Mouse (Mus musculus) CH12.LX (cell line): ENCODE measurements around the gene Aldh3b2. TPM values are rescaled to one million over a fixed set of nuclear protein-coding genes. Genes with fewer than 3 reads are reported as not detected.

ENCODE experiments used
- DNase-seq: peaks from one replicate; pipeline ENCODE4 v3.0.0-alpha.2; 2013; ENCODE audit errors: extremely low read depth
- H3K27ac ChIP-seq: 2 replicates; pipeline ENCODE4 v1.5.1; 2012; ENCODE audit warnings: low read depth, mild to moderate bottlenecking, control low read depth, moderate library complexity; ENCODE audit not compliant: insufficient read depth
- H3K27me3 ChIP-seq: replicated peaks from 2 replicates; pipeline ENCODE3; 2012; ENCODE audit warnings: inconsistent platforms
- H3K36me3 ChIP-seq, 2 experiments: replicated peaks in 1 of 2; 2 replicates each; pipeline versions ENCODE3 to v1.6.1; 2012; ENCODE audit warnings: inconsistent platforms in 1 of 2, low read length in 1 of 2, mild to moderate bottlenecking in 1 of 2, mixed read lengths in 1 of 2, moderate library complexity in 1 of 2; ENCODE audit not compliant: control insufficient read depth in 1 of 2, insufficient read depth in 1 of 2
- H3K4me1 ChIP-seq, 2 experiments: 2 replicates each; pipeline ENCODE4 v1.6.1; 2012; ENCODE audit warnings: inconsistent platforms in 1 of 2, moderate library complexity in 1 of 2; ENCODE audit not compliant: insufficient read depth in 2 of 2, control insufficient read depth in 1 of 2
- H3K4me2 ChIP-seq: 2 replicates; pipeline ENCODE4 v1.6.1; 2012; ENCODE audit warnings: low read depth, mild to moderate bottlenecking, control low read depth; ENCODE audit not compliant: poor library complexity, insufficient read depth, severe bottlenecking
- H3K4me3 ChIP-seq, 3 experiments: fragments of 150-350 bp in 1 of 3; sonication (generic) in 1 of 3; replicated peaks in 1 of 3; 2 replicates each; pipeline versions ENCODE3 to v1.5.1; 2011 to 2012; ENCODE audit warnings: low read depth in 2 of 3, low read length in 2 of 3, mild to moderate bottlenecking in 2 of 3, moderate library complexity in 2 of 3, control low read depth in 1 of 3, improper control_type of control experiment in 1 of 3, inconsistent platforms in 1 of 3, mixed read lengths in 1 of 3; ENCODE audit not compliant: poor library complexity in 1 of 3
- H3K79me2 ChIP-seq: replicated peaks from 2 replicates; pipeline ENCODE4 v1.6.1; 2012; ENCODE audit warnings: mild to moderate bottlenecking, moderate library complexity; ENCODE audit not compliant: control insufficient read depth, poor library complexity, insufficient read depth, severe bottlenecking; ENCODE audit errors: extremely low read depth
- H3K9ac ChIP-seq: 2 replicates; pipeline ENCODE4 v1.6.1; 2012; ENCODE audit warnings: low read depth, mild to moderate bottlenecking, control low read depth, moderate library complexity; ENCODE audit not compliant: insufficient read depth
- H3K9me3 ChIP-seq: replicated peaks from 2 replicates; pipeline ENCODE3; 2012; ENCODE audit warnings: low read length, inconsistent platforms, mixed read lengths
- BHLHE40 ChIP-seq: IDR thresholded peaks from 2 replicates; pipeline ENCODE4 v1.6.1; 2011; ENCODE audit warnings: mild to moderate bottlenecking, low read depth, low read length, improper control_type of control experiment
- CHD2 ChIP-seq: IDR thresholded peaks from 2 replicates; pipeline ENCODE4 v1.6.1; 2011; ENCODE audit warnings: low read length, improper control_type of control experiment
- CTCF ChIP-seq, 2 experiments: IDR thresholded peaks in 1 of 2; conservative IDR thresholded peaks in 1 of 2; 2 replicates each; pipeline ENCODE4 v1.5.1; 2011 to 2012; ENCODE audit warnings: low read depth in 2 of 2, low read length in 2 of 2, improper control_type of control experiment in 1 of 2, inconsistent platforms in 1 of 2, mild to moderate bottlenecking in 1 of 2, moderate library complexity in 1 of 2
- E2F4 ChIP-seq: IDR thresholded peaks from 2 replicates; pipeline ENCODE4 v1.6.1; 2011; ENCODE audit warnings: low read depth, low read length, improper control_type of control experiment; ENCODE audit not compliant: insufficient replicate concordance
- ELF1 ChIP-seq: IDR thresholded peaks from 2 replicates; pipeline ENCODE4 v1.6.1; 2014; ENCODE audit warnings: low read depth, mild to moderate bottlenecking, inconsistent platforms, low read length, improper control_type of control experiment
- EP300 ChIP-seq: IDR thresholded peaks from 2 replicates; pipeline ENCODE4 v1.6.1; 2011; ENCODE audit warnings: low read length, improper control_type of control experiment
- ETS1 ChIP-seq: conservative IDR thresholded peaks from 2 replicates; pipeline ENCODE4 v1.6.1; 2012; ENCODE audit warnings: low read depth, mild to moderate bottlenecking, inconsistent platforms, low read length, improper control_type of control experiment, moderate library complexity
- GABPA ChIP-seq: IDR thresholded peaks from 2 replicates; pipeline ENCODE4 v1.6.1; 2012; ENCODE audit warnings: low read depth, low read length, improper control_type of control experiment, inconsistent platforms; ENCODE audit not compliant: insufficient replicate concordance
- HCFC1 ChIP-seq: IDR thresholded peaks from 2 replicates; pipeline ENCODE4 v1.6.1; 2012; ENCODE audit warnings: low read depth, mild to moderate bottlenecking, inconsistent platforms, low read length, improper control_type of control experiment
- IRF4 ChIP-seq: IDR thresholded peaks from 2 replicates; pipeline ENCODE4 v1.6.1; 2014; ENCODE audit warnings: low read depth, mild to moderate bottlenecking, inconsistent platforms, low read length, improper control_type of control experiment
- JUN ChIP-seq: IDR thresholded peaks from 2 replicates; pipeline ENCODE4 v1.6.1; 2011; ENCODE audit warnings: low read depth, mild to moderate bottlenecking, low read length, improper control_type of control experiment, moderate library complexity; ENCODE audit not compliant: insufficient read depth
- MAFK ChIP-seq: IDR thresholded peaks from 2 replicates; pipeline ENCODE4 v1.6.1; 2011; ENCODE audit warnings: low read length, improper control_type of control experiment; ENCODE audit not compliant: insufficient replicate concordance
- MAX ChIP-seq: IDR thresholded peaks from 2 replicates; pipeline ENCODE4 v1.6.1; 2011; ENCODE audit warnings: low read length, improper control_type of control experiment
- MAZ ChIP-seq: IDR thresholded peaks from 2 replicates; pipeline ENCODE4 v1.6.1; 2012; ENCODE audit warnings: low read depth, mild to moderate bottlenecking, inconsistent platforms, low read length, improper control_type of control experiment, moderate library complexity
- MEF2A ChIP-seq: IDR thresholded peaks from 2 replicates; pipeline ENCODE4 v1.6.1; 2014; ENCODE audit warnings: low read depth, mild to moderate bottlenecking, inconsistent platforms, low read length, improper control_type of control experiment, borderline replicate concordance
- MXI1 ChIP-seq: IDR thresholded peaks from 2 replicates; pipeline ENCODE4 v1.6.1; 2011; ENCODE audit warnings: mild to moderate bottlenecking, low read depth, low read length, improper control_type of control experiment
- MYC ChIP-seq: IDR thresholded peaks from 2 replicates; pipeline ENCODE4 v1.6.1; 2011; ENCODE audit warnings: low read depth, mild to moderate bottlenecking, improper control_type of control experiment, low read length
- NRF1 ChIP-seq: IDR thresholded peaks from 2 replicates; pipeline ENCODE4 v1.6.1; 2014; ENCODE audit warnings: low read depth, mild to moderate bottlenecking, inconsistent platforms, low read length, improper control_type of control experiment, moderate library complexity
- POLR2A ChIP-seq: IDR thresholded peaks from 2 replicates; pipeline ENCODE4 v1.6.1; 2011; ENCODE audit warnings: low read depth, mild to moderate bottlenecking, improper control_type of control experiment, low read length
- POLR2AphosphoS2 ChIP-seq: IDR thresholded peaks from 2 replicates; pipeline ENCODE4 v1.6.1; 2011; ENCODE audit warnings: low read depth, low read length, improper control_type of control experiment
- RAD21 ChIP-seq: IDR thresholded peaks from 2 replicates; pipeline ENCODE4 v1.6.1; 2011; ENCODE audit warnings: low read depth, mild to moderate bottlenecking, low read length, improper control_type of control experiment, moderate library complexity
- SIN3A ChIP-seq: IDR thresholded peaks from 2 replicates; pipeline ENCODE4 v1.6.1; 2012; ENCODE audit warnings: low read length, improper control_type of control experiment, inconsistent platforms
- SMC3 ChIP-seq: IDR thresholded peaks from 2 replicates; pipeline ENCODE4 v1.6.1; 2011; ENCODE audit warnings: low read depth, low read length, improper control_type of control experiment
- TCF12 ChIP-seq: IDR thresholded peaks from 2 replicates; pipeline ENCODE4 v1.6.1; 2014; ENCODE audit warnings: low read depth, mild to moderate bottlenecking, inconsistent platforms, low read length, improper control_type of control experiment
- UBTF ChIP-seq: IDR thresholded peaks from 2 replicates; pipeline ENCODE4 v1.6.1; 2012; ENCODE audit warnings: low read depth, mild to moderate bottlenecking, inconsistent platforms, low read length, improper control_type of control experiment, moderate library complexity
- USF1 ChIP-seq: IDR thresholded peaks from 2 replicates; pipeline ENCODE4 v1.6.1; 2014; ENCODE audit warnings: low read depth, mild to moderate bottlenecking, inconsistent platforms, low read length, improper control_type of control experiment
- ZC3H11A ChIP-seq: IDR thresholded peaks from 2 replicates; pipeline ENCODE4 v1.6.1; 2012; ENCODE audit warnings: low read depth, mild to moderate bottlenecking, inconsistent platforms, low read length, improper control_type of control experiment
- ZMIZ1 ChIP-seq: IDR thresholded peaks from 2 replicates; pipeline ENCODE4 v1.6.1; 2012; ENCODE audit warnings: low read depth, mild to moderate bottlenecking, inconsistent platforms, low read length, improper control_type of control experiment
- ZNF384 ChIP-seq: IDR thresholded peaks from 2 replicates; pipeline ENCODE4 v1.6.1; 2012; ENCODE audit warnings: low read depth, low read length, improper control_type of control experiment, inconsistent platforms
- dilution Hi-C: fragments of 300-500 bp; cut with MboI; formaldehyde crosslinking; loops from 2 replicates; pipeline ENCODE4 v1.14.3; 2020; ENCODE audit warnings: low sequenced_read_pairs; ENCODE audit not compliant: extremely low pct_unique_long_range_greater_than_20kb, extremely low pct_ligation_motif_present
- in situ Hi-C: fragments of 300-500 bp; cut with MboI; formaldehyde crosslinking; loops from 3 replicates; pipeline ENCODE4 v1.14.3; 2019; ENCODE audit warnings: low sequenced_read_pairs, low pct_ligation_motif_present, low pct_unique_long_range_greater_than_20kb, mixed read lengths
- polyA plus RNA-seq: library from polyadenylated mRNA; unstranded; fragments of >175 nt; gene quantifications from 2 replicates; pipeline ENCODE4 v1.2.1, GENCODE M21; 2012; ENCODE audit warnings: low read depth; ENCODE audit not compliant: insufficient read length
- total RNA-seq, 2 experiments: library from RNA; depleted of rRNA; stranded (reverse); fragments of 300-350 nt in 1 of 2; fragments of >200 nt in 1 of 2; gene quantifications; 2 replicates each; pipeline ENCODE4 v1.2.3; 2012 to 2014

Gene Aldh3b2
- total and polyA plus RNA-seq, 3 experiments: not detected

DNA sequence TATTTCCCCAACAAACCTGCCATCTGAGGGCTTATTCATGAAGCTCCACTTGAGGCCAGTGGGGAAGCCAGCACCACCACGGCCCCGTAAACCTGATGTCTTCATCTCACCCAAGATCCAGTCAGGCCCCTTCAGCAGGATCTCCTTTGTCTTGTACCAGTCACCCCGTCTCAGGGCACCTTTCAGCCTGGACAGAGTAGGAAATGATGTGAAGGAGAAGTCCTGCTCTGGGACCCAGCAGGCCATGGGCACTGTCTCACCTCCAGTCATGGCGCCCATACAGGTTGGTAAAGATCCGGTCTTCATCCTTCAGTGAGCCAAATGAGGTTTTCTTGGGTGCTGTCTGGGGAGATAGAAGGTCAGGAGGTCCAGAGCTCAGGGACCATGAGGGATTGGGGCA is 39.0 kb downstream of the Aldh3b2 start:
- Histone ChIP-seq H3K79me2 (peaks cover 8% of the 10 kb centered on the region; the same call in 1 of the 2 replicates), H3K36me3 (peaks cover 45 to 52% of the 10 kb centered on the region in 2 experiments), H3K4me2 (no peak overlapping the region), H3K9me3 (no peaks in the 10 kb centered on the region), H3K27ac (no peak overlapping the region), H3K27me3 (peaks cover 2% of the 10 kb centered on the region)
- in situ Hi-C loops: no loop called here
- dilution Hi-C loops: no loop called here
- no peak for TF ChIP-seq BHLHE40
- TF ChIP-seq POLR2A: no peak
- TF ChIP-seq TCF12: no peak
- TF ChIP-seq MAX: no peak
- TF ChIP-seq EP300: no peak
- TF ChIP-seq HCFC1: no peak
- no peak for TF ChIP-seq ELF1
- TF ChIP-seq RAD21: no peak
- no peak for TF ChIP-seq ZC3H11A
- TF ChIP-seq SMC3: no peak
- TF ChIP-seq MYC: no peak
- TF ChIP-seq USF1: no peak
- TF ChIP-seq JUN: no peak
- no peak for TF ChIP-seq ZNF384
- no peak for TF ChIP-seq IRF4
- no peak for TF ChIP-seq NRF1
- TF ChIP-seq UBTF: no peak
- TF ChIP-seq GABPA: no peak
- TF ChIP-seq, all 38 proteins: peak for 0
- peaks cover 4 to 18% of the 10 kb centered on the region in 2 experiments for H3K4me1 ChIP-seq
- H3K9ac ChIP-seq: no peak overlapping the region
- DNase-seq: no peak
- no peak overlapping the region for H3K4me3 ChIP-seq

DNA sequence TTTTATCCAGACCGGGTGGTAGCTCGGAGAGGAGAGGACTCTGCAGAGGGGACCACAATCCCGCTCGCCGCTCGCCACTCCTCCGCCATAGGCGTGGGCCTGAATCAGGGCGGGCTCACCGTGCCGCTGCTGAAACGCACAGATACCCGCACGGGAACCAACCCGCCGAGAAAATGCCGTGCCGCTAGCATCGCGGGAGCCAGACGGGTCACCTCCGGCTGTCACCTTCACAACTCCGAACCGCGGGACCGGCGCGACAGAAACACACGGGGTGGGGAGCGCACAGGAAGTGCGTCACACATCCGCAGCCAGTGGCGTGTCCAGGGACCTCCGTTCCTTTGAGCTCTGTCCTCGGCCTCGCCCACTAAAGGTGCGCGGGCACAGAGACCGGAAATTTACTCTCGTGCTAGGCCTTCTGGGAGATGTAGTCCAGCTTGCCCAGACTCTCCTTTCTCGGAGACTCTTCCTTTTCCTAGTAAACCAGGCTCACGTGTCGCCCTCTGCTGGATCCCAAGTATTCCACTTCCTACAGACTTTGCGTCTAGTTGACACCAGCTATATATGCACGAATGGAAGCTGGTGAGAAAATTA is 40.4 kb downstream of the Aldh3b2 start, which contains the start of gene Ndufv1:
Gene Ndufv1, minus strand, starts transcription at position 375 of the 591 bp plus-strand sequence.
- Histone ChIP-seq H3K36me3 (peaks cover 30 to 38% of the 10 kb centered on the region in 2 experiments), H3K27ac (peak within 1 kb of the TSS; percentile 7; the same call in 1 of the 2 replicates), H3K9me3 (no peaks in the 10 kb centered on the region), H3K27me3 (peaks cover 2% of the 10 kb centered on the region), H3K4me2 (peak within 1 kb of the TSS; percentile 85), H3K79me2 (peaks cover 8% of the 10 kb centered on the region; the same call in 1 of the 2 replicates), H3K9ac (peak within 1 kb of the TSS; percentile 71), H3K4me3 (peak within 1 kb of the TSS; percentile 85 to 98 (median 86)), H3K4me1 (peaks cover 4 to 18% of the 10 kb centered on the region in 2 experiments)
- in situ Hi-C loops: no loop called here
- dilution Hi-C loops: no loop called here
- peak; percentile 99 for DNase-seq
- TF ChIP-seq ETS1 (no peak; the same call in 1 of the 2 replicates), CTCF (conservative IDR thresholded peaks at IDR 0.05 in 1 of 2, IDR thresholded peaks at IDR 0.05 in 1 of 2; ENCODE audit: low read depth in 2 of 2, low read length in 2 of 2) (peak; percentile 40 to 92), GABPA (peak; percentile 87; the same call in 1 of the 2 replicates), ELF1 (peak; percentile 97), MEF2A (peak; percentile 83), CHD2 (peak; percentile 91), JUN (no peak), MYC (peak; percentile 89), NRF1 (peak; percentile 87), ZC3H11A (no peak), POLR2A (peak; percentile 87), POLR2AphosphoS2 (peak; percentile 59; the same call in 1 of the 2 replicates), SIN3A (peak; percentile 99), MXI1 (peak; percentile 97), ZMIZ1 (no peak; the same call in 1 of the 2 replicates), SMC3 (peak; percentile 82), MAFK (peak; percentile 36; the same call in 1 of the 2 replicates), MAZ (peak; percentile 62; the same call in 1 of the 2 replicates), UBTF (no peak), ZNF384 (no peak), MAX (peak; percentile 94), IRF4 (peak; percentile 68), HCFC1 (peak; percentile 100), E2F4 (peak; percentile 95), RAD21 (peak; percentile 68)
